Mouse (Mus musculus): ENCODE measurements around the gene Dsn1.

Dsn1 gene

GRCm38 (mm10) chr2:156958496-156959252, 48.3 kb downstream of the Dsn1 start:
- WGBS: 65% methylated on average over 9 of the region's 9 CpGs

- 46% methylated on average over 2 of the region's 2 CpGs for WGBS
Measured at GRCm38 (mm10) chr2:156957035-156957434, 49.9 kb downstream of the Dsn1 start.

- WGBS: 66% methylated on average over 7 of the region's 7 CpGs
Measured at GRCm38 (mm10) chr2:156956306-156956705, 50.6 kb downstream of the Dsn1 start.

GRCm38 (mm10) chr2:156954463-156954862, 52.5 kb downstream of the Dsn1 start:
- WGBS: 60% methylated on average over 5 of the region's 5 CpGs

- WGBS: 70% methylated on average over 10 of the region's 10 CpGs
Measured at GRCm38 (mm10) chr2:156951301-156952094, 55.5 kb downstream of the Dsn1 start.

- WGBS: 49% methylated on average over 3 of the region's 3 CpGs
Measured at GRCm38 (mm10) chr2:156950816-156951215, 56.1 kb downstream of the Dsn1 start.
